Mouse (Mus musculus) heart, adult 2 months (tissue): Measurements from ENCODE around the gene Glis3. TPM values are rescaled to one million over a fixed set of nuclear protein-coding genes. Genes with fewer than 3 reads are reported as not detected.

Experiments
- DNase-seq, 2 experiments: peaks; one replicate each; pipeline ENCODE4 v3.0.0; 2021
- H3K27ac ChIP-seq: fragments of 200-600 bp; 2 replicates; pipeline ENCODE4 v1.8.1; 2022
- H3K27me3 ChIP-seq: fragments of 200-500 bp; 2 replicates; pipeline ENCODE4 v1.6.1; 2012; ENCODE audit warnings: mild to moderate bottlenecking, low read length, inconsistent platforms, mixed read lengths; ENCODE audit not compliant: control insufficient read depth, insufficient read depth
- H3K36me3 ChIP-seq: fragments of 200-500 bp; 2 replicates; pipeline ENCODE4 v1.6.1; 2012; ENCODE audit warnings: low read length, inconsistent platforms; ENCODE audit not compliant: control insufficient read depth, insufficient read depth
- H3K4me1 ChIP-seq: fragments of 200-500 bp; 2 replicates; pipeline ENCODE4 v1.6.1; 2011; ENCODE audit warnings: low read length; ENCODE audit not compliant: control insufficient read depth, insufficient read depth
- H3K4me3 ChIP-seq: fragments of 200-600 bp; 2 replicates; pipeline ENCODE4 v1.8.1; 2022
- H3K79me2 ChIP-seq: fragments of 200-500 bp; replicated peaks from 2 replicates; pipeline ENCODE4 v1.6.1; 2012; ENCODE audit warnings: mild to moderate bottlenecking, inconsistent platforms, low read length, moderate library complexity, mixed read lengths; ENCODE audit not compliant: control insufficient read depth, insufficient read depth
- H3K9ac ChIP-seq: fragments of 200-500 bp; 2 replicates; pipeline ENCODE4 v1.6.1; 2012; ENCODE audit warnings: low read depth, mild to moderate bottlenecking, control low read depth, inconsistent platforms, low read length, mixed read lengths
- CTCF ChIP-seq: fragments of 200-600 bp; IDR thresholded peaks from 2 replicates; pipeline ENCODE4 v1.8.1; 2022; ENCODE audit warnings: antibody characterized with exemption, mild to moderate bottlenecking, moderate library complexity
- EP300 ChIP-seq: fragments of 200-500 bp; IDR thresholded peaks from 2 replicates; pipeline ENCODE4 v1.6.1; 2011; ENCODE audit warnings: low read depth, low read length, control low read depth; ENCODE audit not compliant: insufficient read depth
- POLR2A ChIP-seq: fragments of 200-500 bp; IDR thresholded peaks from 2 replicates; pipeline ENCODE4 v1.6.1; 2011; ENCODE audit warnings: mild to moderate bottlenecking, low read depth, low read length, control low read depth; ENCODE audit not compliant: insufficient read depth
- WGBS: fragments of 180-500 bp; shearing (Covaris S2); methylation state at CpG from one replicate; pipeline ENCODE4 v1.1.7; 2018; 5-methylcytosine and 5-hydroxymethylcytosine counted together
- intact Hi-C: fragments of 180-260 bp; cut with DNase I; formaldehyde crosslinking; loops from one replicate; pipeline ENCODE4 v1.15.1; 2025
- polyA plus RNA-seq: library from polyadenylated mRNA; depleted of rRNA; stranded (reverse); fragments of >200 nt; gene quantifications from 2 replicates; pipeline ENCODE4 v1.2.3, GENCODE M21; 2012
- total RNA-seq, 2 experiments: library from RNA; stranded (reverse); gene quantifications; 2 replicates each; pipeline ENCODE4 v1.2.3; 2021

Glis3 gene
- total and polyA plus RNA-seq, 3 experiments: 0.55 to 1.3 (median 1.1) TPM

GRCm38 (mm10) chr19:28714674-28715073, 34.8 kb upstream of the Glis3 start:
- TF ChIP-seq CTCF: no peak
- no peak overlapping the region for H3K27ac ChIP-seq
- H3K4me1 ChIP-seq: no peaks in the 10 kb centered on the region
- H3K4me3 ChIP-seq: no peak overlapping the region
- 51% methylated on average over 4 of the region's 4 CpGs for WGBS
- no peak for DNase-seq
- no peak overlapping the region for H3K9ac ChIP-seq
- no peaks in the 10 kb centered on the region for H3K27me3 ChIP-seq
- intact Hi-C loops: no loop called here
- H3K36me3 ChIP-seq: no peaks in the 10 kb centered on the region
- no peaks in the 10 kb centered on the region for H3K79me2 ChIP-seq

GRCm38 (mm10) chr19:28697718-28698117, 17.8 kb upstream of the Glis3 start:
- intact Hi-C loops: loop anchor here (5.0 kb wide), 1 partner anchor 60 kb away; no protein-coding TSS in a partner anchor
- no peak overlapping the region for H3K4me3 ChIP-seq
- H3K4me1 ChIP-seq: no peaks in the 10 kb centered on the region
- no peaks in the 10 kb centered on the region for H3K36me3 ChIP-seq
- H3K27ac ChIP-seq: no peak overlapping the region
- TF ChIP-seq CTCF: peak; percentile 61
- no peak for TF ChIP-seq EP300
- 53% methylated on average over 3 of the region's 3 CpGs for WGBS
- no peak overlapping the region for H3K9ac ChIP-seq
- no peaks in the 10 kb centered on the region for H3K79me2 ChIP-seq
- H3K27me3 ChIP-seq: no peaks in the 10 kb centered on the region
- no peak for DNase-seq

DNA sequence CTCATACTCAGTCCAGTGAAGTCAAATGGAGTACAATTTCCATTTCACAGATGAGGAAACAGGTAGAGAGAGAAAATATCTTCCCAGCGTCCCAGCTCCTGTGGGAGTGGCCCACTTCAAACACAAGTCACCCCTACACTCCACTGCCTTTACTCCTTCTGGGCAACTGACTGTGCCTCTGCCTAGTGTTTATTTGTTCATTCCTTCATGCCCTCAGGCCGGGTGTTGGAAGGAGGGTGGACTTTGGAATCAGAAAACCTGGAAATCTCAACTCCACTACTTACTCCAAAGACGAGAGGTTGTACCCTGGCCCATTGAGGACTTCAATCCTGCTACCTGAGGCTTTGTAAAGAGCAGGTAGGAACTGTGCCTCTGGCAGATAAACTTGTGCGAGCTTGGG, 6.5 kb upstream of the Glis3 start:
- WGBS: 69% methylated on average over 4 of the region's 4 CpGs

GRCm38 (mm10) chr19:28685484-28685883, 5.6 kb upstream of the Glis3 start:
- Histone ChIP-seq H3K36me3 (no peaks in the 10 kb centered on the region), H3K4me3 (no peak overlapping the region), H3K27ac (no peak overlapping the region), H3K4me1 (no peaks in the 10 kb centered on the region), H3K9ac (no peak overlapping the region), H3K27me3 (no peaks in the 10 kb centered on the region), H3K79me2 (no peaks in the 10 kb centered on the region)
- no peak for TF ChIP-seq CTCF
- no peak for TF ChIP-seq EP300
- TF ChIP-seq POLR2A: no peak
- intact Hi-C loops: no loop called here
- WGBS: 92% methylated on average over 4 of the region's 4 CpGs
- DNase-seq: no peak

More for the DNA sequence above, 6.5 kb upstream of the Glis3 start:
- no peaks in the 10 kb centered on the region for H3K27me3 ChIP-seq
- no peak overlapping the region for H3K9ac ChIP-seq
- TF ChIP-seq CTCF (no peak), POLR2A (no peak), EP300 (no peak)
- no peak for DNase-seq
- intact Hi-C loops: no loop called here
- H3K27ac ChIP-seq: no peak overlapping the region
- H3K36me3 ChIP-seq: no peaks in the 10 kb centered on the region
- no peak overlapping the region for H3K4me3 ChIP-seq
- no peaks in the 10 kb centered on the region for H3K79me2 ChIP-seq
- H3K4me1 ChIP-seq: no peaks in the 10 kb centered on the region

- WGBS: 33% methylated on average over 6 of the region's 6 CpGs
- no peak overlapping the region for H3K27ac ChIP-seq
- no peaks in the 10 kb centered on the region for H3K4me1 ChIP-seq
- H3K79me2 ChIP-seq: no peaks in the 10 kb centered on the region
- H3K36me3 ChIP-seq: no peaks in the 10 kb centered on the region
- H3K4me3 ChIP-seq: no peak overlapping the region
- TF ChIP-seq EP300: no peak
- TF ChIP-seq POLR2A: no peak
- TF ChIP-seq CTCF: no peak
- no peak overlapping the region for H3K9ac ChIP-seq
- intact Hi-C loops: no loop called here
- peaks cover 4% of the 10 kb centered on the region; the same call in 1 of the 2 replicates for H3K27me3 ChIP-seq
- DNase-seq: no peak
These were observed 4.5 kb upstream of the Glis3 start for GRCm38 (mm10) chr19:28684347-28684746.

GRCm38 (mm10) chr19:28683346-28683745, 3.5 kb upstream of the Glis3 start:
- DNase-seq: no peak
- 93% methylated on average over 4 of the region's 4 CpGs for WGBS
- H3K27ac ChIP-seq: no peak overlapping the region
- intact Hi-C loops: no loop called here
- H3K27me3 ChIP-seq: peaks cover 4% of the 10 kb centered on the region; the same call in 1 of the 2 replicates
- no peaks in the 10 kb centered on the region for H3K36me3 ChIP-seq
- H3K9ac ChIP-seq: no peak overlapping the region
- TF ChIP-seq POLR2A (no peak), EP300 (no peak), CTCF (no peak)
- no peaks in the 10 kb centered on the region for H3K79me2 ChIP-seq
- H3K4me3 ChIP-seq: no peak overlapping the region
- H3K4me1 ChIP-seq: no peaks in the 10 kb centered on the region; the same call in 1 of the 2 replicates
